Mouse (Mus musculus) MEL (cell line): Measurements from ENCODE around the gene Erc2. TPM values are rescaled to one million over a fixed set of nuclear protein-coding genes. Genes with fewer than 3 reads are reported as not detected.

ENCODE experiments used
- DNase-seq: peaks from one replicate; pipeline ENCODE4 v3.0.0; 2011; ENCODE audit warnings: low read depth, low spot score
- H3K27ac ChIP-seq: 2 replicates; pipeline ENCODE4 v1.5.1; 2012; ENCODE audit warnings: low read depth, mild to moderate bottlenecking, control low read depth, low read length, moderate library complexity; ENCODE audit not compliant: control insufficient read depth
- H3K27me3 ChIP-seq, 2 experiments: fragments of 150-350 bp in 1 of 2; sonication (generic) in 1 of 2; 2 replicates each; pipeline ENCODE4 v1.6.1; 2012; ENCODE audit warnings: low read length in 2 of 2, mild to moderate bottlenecking in 2 of 2, improper control_type of control experiment in 1 of 2, moderate library complexity in 1 of 2; ENCODE audit not compliant: insufficient read depth in 2 of 2, control insufficient read depth in 1 of 2
- H3K36me3 ChIP-seq, 2 experiments: 2 replicates each; pipeline ENCODE4 v1.6.1; 2012 to 2014; ENCODE audit warnings: low read length in 2 of 2, improper control_type of control experiment in 1 of 2, inconsistent platforms in 1 of 2, mild to moderate bottlenecking in 1 of 2; ENCODE audit not compliant: insufficient read depth in 2 of 2, control insufficient read depth in 1 of 2
- H3K4me1 ChIP-seq, 2 experiments: fragments of 150-350 bp in 1 of 2; sonication (generic) in 1 of 2; 2 replicates each; pipeline ENCODE4 v1.6.1; 2012; ENCODE audit warnings: low read length in 2 of 2, improper control_type of control experiment in 1 of 2, mild to moderate bottlenecking in 1 of 2; ENCODE audit not compliant: insufficient read depth in 2 of 2, control insufficient read depth in 1 of 2
- H3K4me3 ChIP-seq, 2 experiments: fragments of 150-350 bp in 1 of 2; sonication (generic) in 1 of 2; 2 replicates each; pipeline ENCODE4 v1.5.1; 2012; ENCODE audit warnings: low read depth in 2 of 2, low read length in 2 of 2, mild to moderate bottlenecking in 2 of 2, moderate library complexity in 2 of 2, control low read depth in 1 of 2, improper control_type of control experiment in 1 of 2; ENCODE audit not compliant: control insufficient read depth in 1 of 2, insufficient read depth in 1 of 2
- H3K79me2 ChIP-seq: 2 replicates; pipeline ENCODE4 v1.6.1; 2012; ENCODE audit warnings: mild to moderate bottlenecking, low read length, moderate library complexity; ENCODE audit not compliant: control insufficient read depth, poor library complexity, insufficient read depth
- H3K9ac ChIP-seq: 2 replicates; pipeline ENCODE4 v1.6.1; 2012; ENCODE audit warnings: low read depth, mild to moderate bottlenecking, control low read depth, low read length, moderate library complexity; ENCODE audit not compliant: control insufficient read depth, poor library complexity, severe bottlenecking
- H3K9me3 ChIP-seq: fragments of 150-350 bp; sonication (generic); replicated peaks from 2 replicates; pipeline ENCODE4 v1.6.1; 2012; ENCODE audit warnings: mild to moderate bottlenecking, low read length, improper control_type of control experiment, moderate library complexity; ENCODE audit not compliant: insufficient read depth
- CTCF ChIP-seq, 3 experiments: IDR thresholded peaks in 2 of 3; conservative IDR thresholded peaks in 1 of 3; 2 replicates each; pipeline ENCODE4 v1.5.1; 2011 to 2012; ENCODE audit warnings: low read length in 3 of 3, low read depth in 2 of 3, mild to moderate bottlenecking in 2 of 3, improper control_type of control experiment in 1 of 3, inconsistent platforms in 1 of 3, mixed read lengths in 1 of 3, moderate library complexity in 1 of 3; ENCODE audit not compliant: control insufficient read depth in 1 of 3, insufficient read depth in 1 of 3, poor library complexity in 1 of 3, severe bottlenecking in 1 of 3
- E2F4 ChIP-seq: IDR thresholded peaks from 2 replicates; pipeline ENCODE4 v1.6.1; 2011; ENCODE audit warnings: low read depth, low read length, improper control_type of control experiment, borderline replicate concordance
- ELF1 ChIP-seq: IDR thresholded peaks from 2 replicates; pipeline ENCODE4 v1.6.1; 2014; ENCODE audit warnings: low read depth, mild to moderate bottlenecking, inconsistent platforms, low read length, improper control_type of control experiment, moderate library complexity
- ETS1 ChIP-seq: IDR thresholded peaks from 2 replicates; pipeline ENCODE4 v1.6.1; 2012; ENCODE audit warnings: low read depth, mild to moderate bottlenecking, inconsistent platforms, low read length, improper control_type of control experiment, moderate library complexity
- GABPA ChIP-seq: IDR thresholded peaks from 2 replicates; pipeline ENCODE4 v1.6.1; 2012; ENCODE audit warnings: low read depth, mild to moderate bottlenecking, inconsistent platforms, low read length, improper control_type of control experiment, moderate library complexity
- GATA1 ChIP-seq: IDR thresholded peaks from 2 replicates; pipeline ENCODE4 v1.6.1; 2011; ENCODE audit warnings: low read depth, low read length, improper control_type of control experiment
- HCFC1 ChIP-seq: IDR thresholded peaks from 2 replicates; pipeline ENCODE4 v1.6.1; 2012; ENCODE audit warnings: low read depth, mild to moderate bottlenecking, inconsistent platforms, low read length, improper control_type of control experiment, moderate library complexity
- JUND ChIP-seq: IDR thresholded peaks from 2 replicates; pipeline ENCODE4 v1.6.1; 2011; ENCODE audit warnings: low read depth, mild to moderate bottlenecking, improper control_type of control experiment, low read length
- MAFK ChIP-seq: IDR thresholded peaks from 2 replicates; pipeline ENCODE4 v1.6.1; 2011; ENCODE audit warnings: low read depth, mild to moderate bottlenecking, low read length, improper control_type of control experiment, borderline replicate concordance
- MAX ChIP-seq: IDR thresholded peaks from 2 replicates; pipeline ENCODE4 v1.6.1; 2011; ENCODE audit warnings: low read length, improper control_type of control experiment
- MAZ ChIP-seq: IDR thresholded peaks from 2 replicates; pipeline ENCODE4 v1.6.1; 2012; ENCODE audit warnings: low read depth, mild to moderate bottlenecking, inconsistent platforms, low read length, improper control_type of control experiment
- MEF2A ChIP-seq: IDR thresholded peaks from 2 replicates; pipeline ENCODE4 v1.6.1; 2014; ENCODE audit warnings: low read depth, mild to moderate bottlenecking, inconsistent platforms, low read length, improper control_type of control experiment; ENCODE audit not compliant: poor library complexity, insufficient replicate concordance, severe bottlenecking; ENCODE audit errors: extremely low read depth
- MXI1 ChIP-seq: IDR thresholded peaks from 2 replicates; pipeline ENCODE4 v1.6.1; 2011; ENCODE audit warnings: mild to moderate bottlenecking, low read depth, low read length, improper control_type of control experiment
- NELFE ChIP-seq: IDR thresholded peaks from 2 replicates; pipeline ENCODE4 v1.6.1; 2011; ENCODE audit warnings: low read depth, low read length, improper control_type of control experiment
- NRF1 ChIP-seq: IDR thresholded peaks from 2 replicates; pipeline ENCODE4 v1.6.1; 2014; ENCODE audit warnings: low read depth, mild to moderate bottlenecking, inconsistent platforms, low read length, improper control_type of control experiment, moderate library complexity; ENCODE audit not compliant: poor library complexity, insufficient read depth, severe bottlenecking
- POLR2A ChIP-seq, 2 experiments: IDR thresholded peaks; 2 replicates each; pipeline ENCODE4 v1.6.1; 2011 to 2012; ENCODE audit warnings: low read length in 2 of 2, mild to moderate bottlenecking in 2 of 2, control low read depth in 1 of 2, improper control_type of control experiment in 1 of 2, low read depth in 1 of 2, moderate library complexity in 1 of 2; ENCODE audit not compliant: control insufficient read depth in 1 of 2, insufficient read depth in 1 of 2, poor library complexity in 1 of 2
- POLR2AphosphoS2 ChIP-seq: IDR thresholded peaks from 2 replicates; pipeline ENCODE4 v1.6.1; 2011; ENCODE audit warnings: low read length, improper control_type of control experiment
- POLR2AphosphoS5 ChIP-seq: IDR thresholded peaks from 2 replicates; pipeline ENCODE4 v1.6.1; 2012; ENCODE audit warnings: low read depth, borderline replicate concordance, mild to moderate bottlenecking, inconsistent platforms, low read length, moderate library complexity, mixed read lengths
- RCOR1 ChIP-seq: IDR thresholded peaks from 2 replicates; pipeline ENCODE4 v1.6.1; 2012; ENCODE audit warnings: low read depth, mild to moderate bottlenecking, inconsistent platforms, low read length, improper control_type of control experiment
- SIN3A ChIP-seq: IDR thresholded peaks from 2 replicates; pipeline ENCODE4 v1.6.1; 2012; ENCODE audit warnings: low read length, improper control_type of control experiment, inconsistent platforms
- TAL1 ChIP-seq: IDR thresholded peaks from 2 replicates; pipeline ENCODE4 v1.6.1; 2012; ENCODE audit warnings: mild to moderate bottlenecking, inconsistent platforms, low read length, moderate library complexity, mixed read lengths
- TCF12 ChIP-seq: IDR thresholded peaks from 2 replicates; pipeline ENCODE4 v1.6.1; 2014; ENCODE audit warnings: low read depth, mild to moderate bottlenecking, inconsistent platforms, low read length, improper control_type of control experiment, moderate library complexity
- USF1 ChIP-seq: IDR thresholded peaks from 2 replicates; pipeline ENCODE4 v1.6.1; 2014; ENCODE audit warnings: low read depth, mild to moderate bottlenecking, inconsistent platforms, low read length, improper control_type of control experiment, moderate library complexity
- USF2 ChIP-seq, 2 experiments: IDR thresholded peaks; 2 replicates each; pipeline ENCODE4 v1.6.1; 2011 to 2012; ENCODE audit warnings: improper control_type of control experiment in 2 of 2, low read length in 2 of 2, borderline replicate concordance in 1 of 2, inconsistent platforms in 1 of 2, low read depth in 1 of 2, mild to moderate bottlenecking in 1 of 2; ENCODE audit not compliant: insufficient read depth in 1 of 2
- ZC3H11A ChIP-seq: IDR thresholded peaks from 2 replicates; pipeline ENCODE4 v1.6.1; 2012; ENCODE audit warnings: low read depth, mild to moderate bottlenecking, inconsistent platforms, low read length, improper control_type of control experiment
- ZKSCAN1 ChIP-seq: IDR thresholded peaks from 2 replicates; pipeline ENCODE4 v1.6.1; 2012; ENCODE audit warnings: low read depth, mild to moderate bottlenecking, inconsistent platforms, low read length, improper control_type of control experiment, moderate library complexity
- ZMIZ1 ChIP-seq: IDR thresholded peaks from 2 replicates; pipeline ENCODE4 v1.6.1; 2012; ENCODE audit warnings: low read depth, mild to moderate bottlenecking, inconsistent platforms, low read length, improper control_type of control experiment, moderate library complexity
- ZNF384 ChIP-seq: IDR thresholded peaks from 2 replicates; pipeline ENCODE4 v1.6.1; 2012; ENCODE audit warnings: low read depth, mild to moderate bottlenecking, inconsistent platforms, low read length, improper control_type of control experiment
- polyA plus RNA-seq, 2 experiments: library from polyadenylated mRNA; stranded (reverse) in 1 of 2; unstranded in 1 of 2; fragments of >175 nt in 1 of 2; fragments of >200 nt in 1 of 2; gene quantifications; 2 replicates each; pipeline versions ENCODE4 v1.2.1 to v1.2.4; 2012; ENCODE audit warnings: low replicate concordance in 2 of 2, low read depth in 1 of 2; ENCODE audit not compliant: insufficient read length in 2 of 2, insufficient read depth in 1 of 2, missing spikeins in 1 of 2
- total RNA-seq: library from RNA; depleted of rRNA; stranded (reverse); fragments of 300-350 nt; gene quantifications from 2 replicates; pipeline ENCODE4 v1.2.3, GENCODE M21; 2012

Erc2 gene
- total and polyA plus RNA-seq, 3 experiments = not detected

DNA sequence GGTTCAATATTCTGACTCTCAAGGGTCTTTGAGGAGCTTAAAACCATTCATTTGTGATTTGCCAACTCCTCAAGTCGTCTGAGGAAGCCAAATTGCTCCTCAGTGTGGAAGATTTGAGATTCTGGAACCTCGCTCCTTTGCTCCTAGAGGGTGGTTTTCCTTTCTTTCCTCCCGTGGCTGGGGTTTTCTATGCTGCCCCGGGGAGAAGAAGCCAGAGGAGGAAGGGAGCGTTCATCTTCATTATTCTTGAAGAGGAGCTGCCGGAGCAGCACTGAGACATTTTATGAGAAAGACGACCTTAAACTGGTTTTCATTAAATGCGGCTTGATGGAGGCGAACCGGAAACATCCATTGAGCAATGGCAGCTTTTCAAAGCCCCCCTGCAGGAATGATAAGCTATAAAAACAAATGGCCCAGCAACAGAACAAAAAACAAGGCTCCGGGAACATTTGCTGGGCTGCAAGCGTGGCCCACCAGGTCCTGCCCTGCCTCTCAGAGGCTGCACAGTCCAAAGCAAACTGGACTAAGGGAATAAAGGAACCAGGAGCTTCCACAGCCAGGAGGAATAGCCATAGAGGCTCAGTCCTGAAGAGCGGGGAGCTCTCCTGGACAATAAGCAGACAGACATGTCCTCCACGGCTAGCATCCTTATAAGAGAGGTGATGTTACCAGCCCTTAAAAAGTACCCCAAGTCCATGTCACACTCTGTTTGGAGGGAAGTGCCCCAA lies 819.2 kb downstream of the Erc2 start:
- Histone ChIP-seq H3K9me3 (no peaks in the 10 kb centered on the region), H3K9ac (no peak overlapping the region), H3K36me3 (no peaks in the 10 kb centered on the region), H3K27me3 (no peaks in the 10 kb centered on the region), H3K27ac (no peak overlapping the region), H3K79me2 (no peaks in the 10 kb centered on the region), H3K4me3 (no peak overlapping the region), H3K4me1 (no peaks in the 10 kb centered on the region)
- no peak for TF ChIP-seq ETS1
- TF ChIP-seq MXI1 = no peak
- no peak for TF ChIP-seq HCFC1
- no peak for TF ChIP-seq TCF12
- TF ChIP-seq TAL1 = no peak
- no peak for TF ChIP-seq NELFE
- no peak for TF ChIP-seq NRF1
- TF ChIP-seq ZMIZ1 = no peak
- no peak for TF ChIP-seq MEF2A
- no peak for TF ChIP-seq ZC3H11A
- TF ChIP-seq RCOR1 = no peak
- no peak for TF ChIP-seq MAX
- no peak for TF ChIP-seq E2F4
- DNase-seq = no peak

DNA sequence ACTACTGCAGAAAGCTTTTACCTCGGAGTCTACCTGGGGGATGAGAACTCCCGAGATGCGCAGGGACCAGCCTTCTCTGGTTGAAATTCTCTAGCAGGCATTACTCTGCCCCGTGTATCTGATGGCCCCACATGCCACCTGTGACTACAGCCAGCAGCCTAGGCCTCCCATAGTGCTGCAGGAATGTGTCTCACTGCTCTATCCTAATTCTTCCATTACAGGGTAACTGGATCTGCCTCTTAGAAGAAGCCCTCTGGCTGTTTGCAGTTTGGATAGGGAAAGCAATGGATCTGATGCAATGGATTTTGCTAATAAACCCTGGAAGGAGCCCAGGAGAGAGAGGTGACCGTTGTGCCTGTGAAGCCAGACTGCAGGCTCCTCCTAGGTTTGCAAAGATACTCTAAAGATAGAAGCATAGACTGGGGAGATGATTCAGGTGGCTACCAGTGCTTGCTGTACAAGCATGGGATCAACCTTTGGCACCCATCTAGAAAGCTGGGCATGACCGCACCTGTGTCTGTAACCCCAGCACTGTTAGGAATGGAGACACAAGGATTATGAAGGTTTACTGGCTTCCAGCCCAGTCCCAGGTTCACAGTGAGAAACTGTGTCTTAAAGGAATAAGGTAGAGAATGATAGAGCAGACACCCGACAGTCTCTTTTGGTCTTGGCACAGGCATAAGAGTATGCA lies 821.2 kb downstream of the Erc2 start:
- H3K9me3 ChIP-seq = no peaks in the 10 kb centered on the region
- DNase-seq = no peak
- H3K4me3 ChIP-seq = no peak overlapping the region
- no peak overlapping the region for H3K9ac ChIP-seq
- no peak for TF ChIP-seq SIN3A
- TF ChIP-seq GABPA = no peak
- no peak for TF ChIP-seq ETS1
- TF ChIP-seq TAL1 = no peak
- TF ChIP-seq JUND = no peak
- TF ChIP-seq ZC3H11A = no peak
- TF ChIP-seq MAX = no peak
- TF ChIP-seq POLR2AphosphoS5 = no peak
- TF ChIP-seq ELF1 = no peak
- TF ChIP-seq USF1 = no peak
- no peak for TF ChIP-seq ZNF384
- TF ChIP-seq E2F4 = no peak
- TF ChIP-seq CTCF (IDR thresholded peaks at IDR 0.05 in 2 of 3, conservative IDR thresholded peaks at IDR 0.05 in 1 of 3; ENCODE audit: control insufficient read depth in 1 of 3, insufficient read depth in 1 of 3, low read depth in 2 of 3, low read length in 3 of 3, poor library complexity in 1 of 3, severe bottlenecking in 1 of 3) = no peak
- no peak for TF ChIP-seq USF2 (IDR thresholded peaks at IDR 0.05; ENCODE audit: borderline replicate concordance in 1 of 2, insufficient read depth in 1 of 2, low read depth in 1 of 2, low read length in 2 of 2)
- no peak for TF ChIP-seq MAZ
- no peak for TF ChIP-seq POLR2AphosphoS2
- TF ChIP-seq MAFK = no peak
- TF ChIP-seq ZKSCAN1 = no peak
- no peak for TF ChIP-seq POLR2A (IDR thresholded peaks at IDR 0.05; ENCODE audit: control insufficient read depth in 1 of 2, insufficient read depth in 1 of 2, low read depth in 1 of 2, low read length in 2 of 2, poor library complexity in 1 of 2)
- TF ChIP-seq GATA1 = no peak
- H3K36me3 ChIP-seq = no peaks in the 10 kb centered on the region
- no peaks in the 10 kb centered on the region for H3K4me1 ChIP-seq
- H3K27me3 ChIP-seq = no peaks in the 10 kb centered on the region
- no peaks in the 10 kb centered on the region for H3K79me2 ChIP-seq
- no peak overlapping the region for H3K27ac ChIP-seq
